ENCODE assay signal across 11 mouse cellular contexts in genomic region chr7:127296098-127296497, GRCm38 (mm10). TPM values are rescaled to one million over a fixed set of nuclear protein-coding genes. Genes with fewer than 3 reads are reported as not detected.
A peak's percentile ranks its signal among the peaks of the same experiment; 100 is the strongest.
DNase-seq lines count a peak whose midpoint lies in the region; ATAC-seq and TF ChIP-seq lines count a peak whose summit lies in the region.
"Had no signal": no experiment of that assay in that cellular context is flagged by ENCODE, and none has a peak within 500 bp of the region (broad histone marks: within the 10 kb centered on the region; RNA-seq: fewer than 3 reads in every experiment).

Gene Itgal (plus strand): TSS chr7:127296260.

- H3K9me3 ChIP-seq in CH12.LX (replicated peaks; ENCODE audit: low read length), result no peaks in the 10 kb centered on the region
- H3K9me3 ChIP-seq: lung, embryonic 15.5 days had no signal

- no peak for ATAC-seq in erythroblast, adult 5-6 weeks (replicated peaks; ENCODE audit: low FRiP score, poor library complexity, severe bottlenecking)

- no peak for TF ChIP-seq CTCF in CH12.LX (conservative IDR thresholded peaks at IDR 0.05 in 1 of 2, IDR thresholded peaks at IDR 0.05 in 1 of 2; ENCODE audit: low read depth in 2 of 2, low read length in 2 of 2)

- peak within 1 kb of the TSS; percentile 93 for H3K9ac ChIP-seq in CH12.LX (ENCODE audit: insufficient read depth, low read depth)
- H3K9ac ChIP-seq: lung, embryonic 15.5 days had no signal

- no peaks in the 10 kb centered on the region for H3K27me3 ChIP-seq in CH12.LX (replicated peaks)
- H3K27me3 ChIP-seq: lung, embryonic 15.5 days had no signal

- H3K36me3 ChIP-seq in CH12.LX (replicated peaks in 1 of 2; ENCODE audit: control insufficient read depth in 1 of 2, insufficient read depth in 1 of 2, low read length in 1 of 2) (peaks cover 18 to 20% of the 10 kb centered on the region in 2 experiments), macrophage (ENCODE audit: inconsistent target) (no peaks in the 10 kb centered on the region)
- H3K36me3 ChIP-seq: lung, embryonic 15.5 days had no signal

- peak; percentile 70; the same call in 1 of the 2 replicates for TF ChIP-seq EP300 in CH12.LX (IDR thresholded peaks at IDR 0.05; ENCODE audit: low read length)

- WGBS in macrophage (ENCODE audit: missing documents), result 16% methylated on average over 11 of the region's 11 CpGs

- in situ Hi-C loops in CH12.LX (cut with MboI; ENCODE audit: low pct_ligation_motif_present, low pct_unique_long_range_greater_than_20kb, low sequenced_read_pairs), result no loop called here

- H3K27ac ChIP-seq in CH12.LX (ENCODE audit: insufficient read depth, low read depth) (peak within 1 kb of the TSS; percentile 93), macrophage (peak within 1 kb of the TSS; percentile 28)
- H3K27ac ChIP-seq: lung, embryonic 15.5 days had no signal

- peaks cover 9 to 55% of the 10 kb centered on the region in 2 experiments for H3K4me1 ChIP-seq in CH12.LX (ENCODE audit: control insufficient read depth in 1 of 2, insufficient read depth in 2 of 2)
- H3K4me1 ChIP-seq: lung, embryonic 15.5 days had no signal

- dilution Hi-C loops in CH12.LX (cut with MboI; ENCODE audit: extremely low pct_ligation_motif_present, extremely low pct_unique_long_range_greater_than_20kb, low sequenced_read_pairs), result no loop called here

- H3K79me2 ChIP-seq in CH12.LX (replicated peaks; ENCODE audit: control insufficient read depth, extremely low read depth, insufficient read depth, poor library complexity, severe bottlenecking) (peaks cover 52% of the 10 kb centered on the region), macrophage (ENCODE audit: inconsistent target) (no peaks in the 10 kb centered on the region)

- H3K4me2 ChIP-seq in CH12.LX (ENCODE audit: insufficient read depth, low read depth, poor library complexity, severe bottlenecking), result peak within 1 kb of the TSS; percentile 89
- H3K4me2 ChIP-seq: lung, embryonic 15.5 days had no signal

- intact Hi-C loops in heart, postnatal 25 days (cut with DNase I), result no loop called here

- TF ChIP-seq POLR2A in CH12.LX (IDR thresholded peaks at IDR 0.05; ENCODE audit: low read depth, low read length), result peak; percentile 67

- H3K4me3 ChIP-seq in CH12.LX (replicated peaks in 1 of 3; ENCODE audit: low read depth in 2 of 3, low read length in 2 of 3, poor library complexity in 1 of 3) (peak within 1 kb of the TSS; percentile 64 to 75 (median 71)), macrophage (ENCODE audit: inconsistent target) (peak within 1 kb of the TSS; percentile 2; the same call in 1 of the 2 replicates)
- H3K4me3 ChIP-seq: lung, embryonic 15.5 days had no signal

- DNase-seq in CH12.LX (ENCODE audit: extremely low read depth), result peak; percentile 86
- peak; percentile 58 to 77 for DNase-seq in thymus, adult 18-20 months
- DNase-seq in left cerebral cortex, adult 11 months (ENCODE audit: low spot score), result no peak
- DNase-seq in adrenal gland, adult 18-20 months (ENCODE audit: low spot score in 2 of 2), result no peak
- DNase-seq in heart, postnatal 25 days (ENCODE audit: low spot score), result no peak
- DNase-seq: cerebellum, adult 9-10 months; heart, postnatal 14 days; kidney, postnatal 4 days had no signal

- no peak; the same call in 1 of the 2 replicates for TF ChIP-seq RAD21 in CH12.LX (IDR thresholded peaks at IDR 0.05; ENCODE audit: low read depth, low read length)

TF ChIP-seq in CH12.LX, 34 proteins besides CTCF, POLR2A, EP300 and RAD21:
- TF ChIP-seq HCFC1 (IDR thresholded peaks at IDR 0.05; ENCODE audit: low read depth, low read length) (peak; percentile 63), MYC (IDR thresholded peaks at IDR 0.05; ENCODE audit: low read depth, low read length) (no peak; the same call in 1 of the 2 replicates), ZC3H11A (IDR thresholded peaks at IDR 0.05; ENCODE audit: low read depth, low read length) (no peak), NRF1 (IDR thresholded peaks at IDR 0.05; ENCODE audit: low read depth, low read length) (peak; percentile 45; the same call in 1 of the 2 replicates), ZKSCAN1 (IDR thresholded peaks at IDR 0.05; ENCODE audit: borderline replicate concordance, low read depth, low read length) (no peak), ZNF384 (IDR thresholded peaks at IDR 0.05; ENCODE audit: low read depth, low read length) (no peak; the same call in 1 of the 2 replicates), KAT2A (IDR thresholded peaks at IDR 0.05; ENCODE audit: insufficient replicate concordance, low read length) (0 out of 2 replicates have a peak, but pooled peaks have one; percentile 44), USF2 (conservative IDR thresholded peaks at IDR 0.05; ENCODE audit: low read depth, low read length) (no peak), JUN (IDR thresholded peaks at IDR 0.05; ENCODE audit: insufficient read depth, low read depth, low read length) (no peak), CHD2 (IDR thresholded peaks at IDR 0.05; ENCODE audit: low read length) (peak; percentile 91), NELFE (IDR thresholded peaks at IDR 0.05; ENCODE audit: low read depth, low read length) (peak; percentile 76; the same call in 1 of the 2 replicates), MEF2A (IDR thresholded peaks at IDR 0.05; ENCODE audit: borderline replicate concordance, low read depth, low read length) (peak; percentile 79), ETS1 (conservative IDR thresholded peaks at IDR 0.05; ENCODE audit: low read depth, low read length) (peak; percentile 86), JUND (conservative IDR thresholded peaks at IDR 0.05; ENCODE audit: low read depth, low read length) (no peak), ZMIZ1 (IDR thresholded peaks at IDR 0.05; ENCODE audit: low read depth, low read length) (0 out of 2 replicates have a peak, but pooled peaks have one; percentile 56), CHD1 (IDR thresholded peaks at IDR 0.05; ENCODE audit: low read depth, low read length) (peak; percentile 40; the same call in 1 of the 2 replicates), TBP (conservative IDR thresholded peaks at IDR 0.05; ENCODE audit: low read depth, low read length) (peak; percentile 69; the same call in 1 of the 2 replicates), POLR2AphosphoS2 (IDR thresholded peaks at IDR 0.05; ENCODE audit: low read depth, low read length) (no peak), MAFK (IDR thresholded peaks at IDR 0.05; ENCODE audit: insufficient replicate concordance, low read length) (peak; percentile 71), SMC3 (IDR thresholded peaks at IDR 0.05; ENCODE audit: low read depth, low read length) (peak; percentile 24; the same call in 1 of the 2 replicates), MAZ (IDR thresholded peaks at IDR 0.05; ENCODE audit: low read depth, low read length) (peak; percentile 98), ELF1 (IDR thresholded peaks at IDR 0.05; ENCODE audit: low read depth, low read length) (peak; percentile 73), MAX (IDR thresholded peaks at IDR 0.05; ENCODE audit: low read length) (peak; percentile 69; the same call in 1 of the 2 replicates), TCF12 (IDR thresholded peaks at IDR 0.05; ENCODE audit: low read depth, low read length) (peak; percentile 90), PAX5 (IDR thresholded peaks at IDR 0.05; ENCODE audit: low read length) (no peak), RCOR1 (conservative IDR thresholded peaks at IDR 0.05; ENCODE audit: low read depth, low read length) (peak; percentile 75; the same call in 1 of the 2 replicates), BHLHE40 (IDR thresholded peaks at IDR 0.05; ENCODE audit: low read depth, low read length) (peak; percentile 56; the same call in 1 of the 2 replicates), MXI1 (IDR thresholded peaks at IDR 0.05; ENCODE audit: low read depth, low read length) (peak; percentile 36), IRF4 (IDR thresholded peaks at IDR 0.05; ENCODE audit: low read depth, low read length) (peak; percentile 92), UBTF (IDR thresholded peaks at IDR 0.05; ENCODE audit: low read depth, low read length) (no peak), GABPA (IDR thresholded peaks at IDR 0.05; ENCODE audit: insufficient replicate concordance, low read depth, low read length) (no peak), SIN3A (IDR thresholded peaks at IDR 0.05; ENCODE audit: low read length) (peak; percentile 93), E2F4 (IDR thresholded peaks at IDR 0.05; ENCODE audit: insufficient replicate concordance, low read depth, low read length) (no peak), USF1 (IDR thresholded peaks at IDR 0.05; ENCODE audit: low read depth, low read length) (no peak)
TF ChIP-seq in CH12.LX: peak in this region for 21.

RNA-seq across cellular contexts. Expression of gene Itgal, which starts in this region (rescaled TPM):
- 49.1 and 69.0 TPM in 2 replicates for total RNA-seq in CH12.LX (2012; rRNA removed)
- total RNA-seq in CH12.LX (2014; rRNA removed), result 36.7 and 43.9 TPM in 2 replicates
- polyA plus RNA-seq in CH12.LX (2012; ENCODE audit: insufficient read length, low read depth), result 164 and 177 TPM in 2 replicates
- 29.0 and 34.4 TPM in 2 replicates for total RNA-seq in erythroblast, adult 5-6 weeks (2015; ENCODE audit: low replicate concordance)
- 4.0 and 10.4 TPM in 2 replicates for total RNA-seq in erythroblast, adult 5-6 weeks (2017; ENCODE audit: low replicate concordance)
- 1,000 to 10,000 TPM in 1 of 26 experiments, 100 to 1,000 TPM in 9, 10 to 100 TPM in 10, 1 to 10 TPM in 6; 3.3 to 1,078 (median 68.2) TPM for total RNA-seq in macrophage (2018; cell fraction: chromatin; rRNA removed)
- total RNA-seq in macrophage (2018; cell fraction: cytosol; rRNA removed), result 100 to 1,000 TPM in 4 of 26 experiments, 10 to 100 TPM in 10, 1 to 10 TPM in 12; 3.5 to 139 (median 22.0) TPM
- 100 to 1,000 TPM in 12 of 26 experiments, 10 to 100 TPM in 13, 1 to 10 TPM in 1; 8.1 to 442 (median 79.9) TPM for total RNA-seq in macrophage (2018; cell fraction: nucleus; rRNA removed)
- polyA plus RNA-seq in macrophage (2018), result 5.5 to 18.7 TPM (median 12.0 TPM) in 3 replicates
- 1 to 10 TPM; 1.7 to 4.0 TPM for total RNA-seq in adrenal gland, adult 18-20 months (2021)
- 1 to 10 TPM; 1.2 to 2.0 TPM for total RNA-seq in heart, postnatal 25 days (2021)

Comparison
In these comparisons a context has a peak if more than half of its experiments do, and no peak if none do; other contexts are left out.
1. DNase-seq: peak in CH12.LX (single experiment) and thymus, adult 18-20 months (2 of 2); none in left cerebral cortex, adult 11 months (single experiment), adrenal gland, adult 18-20 months (0 of 2) and heart, postnatal 25 days (single experiment).